Comparison of ENCODE assay signal across 27 mouse cellular contexts in genomic region chr8:87609110-87609509, GRCm38 (mm10). TPM values are rescaled to one million over a fixed set of nuclear protein-coding genes. Genes with fewer than 3 reads are reported as not detected.
DNase-seq lines count a peak whose midpoint lies in the region; ATAC-seq and TF ChIP-seq lines count a peak whose summit lies in the region.
"Had no signal": no experiment of that assay in that cellular context is flagged by ENCODE, and none has a peak within 500 bp of the region (broad histone marks: within the 10 kb centered on the region; RNA-seq: fewer than 3 reads in every experiment).

No protein-coding gene starts in this region.

- H3K9ac ChIP-seq in kidney, embryonic 14.5 days (ENCODE audit: low read depth, low read length): no peak overlapping the region
- H3K9ac ChIP-seq in kidney, postnatal 0 days (ENCODE audit: low read depth, low read length): no peak overlapping the region
- H3K9ac ChIP-seq: embryonic facial prominence, embryonic 13.5 days; embryonic facial prominence, embryonic 15.5 days; forebrain, embryonic 12.5 days had no signal

- H3K4me2 ChIP-seq in kidney, embryonic 14.5 days (replicated peaks; ENCODE audit: low read depth, low read length): no peak overlapping the region
- H3K4me2 ChIP-seq in kidney, postnatal 0 days (ENCODE audit: low read length): no peak overlapping the region
- H3K4me2 ChIP-seq: embryonic facial prominence, embryonic 13.5 days; embryonic facial prominence, embryonic 15.5 days; forebrain, embryonic 12.5 days had no signal

- no peaks in the 10 kb centered on the region for H3K9me3 ChIP-seq in kidney, embryonic 14.5 days (ENCODE audit: control insufficient read depth, low read length)
- H3K9me3 ChIP-seq in kidney, postnatal 0 days (replicated peaks; ENCODE audit: low read length): no peaks in the 10 kb centered on the region
- H3K9me3 ChIP-seq: embryonic facial prominence, embryonic 13.5 days; embryonic facial prominence, embryonic 15.5 days; forebrain, embryonic 10.5 days; forebrain, embryonic 12.5 days had no signal

- no peak for TF ChIP-seq POLR2A in kidney, adult 2 months (IDR thresholded peaks at IDR 0.05; ENCODE audit: low read depth, low read length)

- H3K4me1 ChIP-seq in kidney, embryonic 14.5 days (ENCODE audit: control insufficient read depth, insufficient read depth, low read length): 0 out of 2 replicates have a peak, but pooled peaks cover 3% of the 10 kb centered on the region
- H3K4me1 ChIP-seq in kidney, adult 2 months (ENCODE audit: control insufficient read depth, insufficient read depth, low read length): no peaks in the 10 kb centered on the region
- no peaks in the 10 kb centered on the region for H3K4me1 ChIP-seq in kidney, postnatal 0 days (replicated peaks; ENCODE audit: insufficient read depth, low read length)
- H3K4me1 ChIP-seq: embryonic facial prominence, embryonic 13.5 days; embryonic facial prominence, embryonic 15.5 days; forebrain, embryonic 10.5 days; forebrain, embryonic 12.5 days had no signal

- no peak overlapping the region for H3K27ac ChIP-seq in kidney, embryonic 14.5 days (ENCODE audit: low read depth, low read length)
- H3K27ac ChIP-seq in kidney, adult 2 months (ENCODE audit: insufficient read depth, low read depth, low read length): no peak overlapping the region
- H3K27ac ChIP-seq in kidney, postnatal 0 days: no peak overlapping the region
- H3K27ac ChIP-seq: embryonic facial prominence, embryonic 13.5 days; embryonic facial prominence, embryonic 15.5 days; forebrain, embryonic 10.5 days; forebrain, embryonic 12.5 days had no signal

- H3K4me3 ChIP-seq in kidney, embryonic 14.5 days (ENCODE audit: low read length): no peak overlapping the region
- H3K4me3 ChIP-seq in kidney, adult 2 months (ENCODE audit: insufficient read depth, low read depth, low read length): no peak overlapping the region
- no peak overlapping the region for H3K4me3 ChIP-seq in kidney, postnatal 0 days (replicated peaks; ENCODE audit: low read depth, low read length)
- H3K4me3 ChIP-seq: embryonic facial prominence, embryonic 13.5 days; embryonic facial prominence, embryonic 15.5 days; erythroblast, embryonic 14.5 days; forebrain, embryonic 10.5 days; forebrain, embryonic 12.5 days had no signal

- no peak for TF ChIP-seq CTCF in kidney, adult 2 months (conservative IDR thresholded peaks at IDR 0.05; ENCODE audit: insufficient read depth, insufficient read length, low read depth, low read length)
- peak; percentile 36; the same call in 1 of the 2 replicates for TF ChIP-seq CTCF in kidney, postnatal 0 days (IDR thresholded peaks at IDR 0.05; ENCODE audit: low read depth)

- no peaks in the 10 kb centered on the region for H3K36me3 ChIP-seq in kidney, embryonic 14.5 days (ENCODE audit: control insufficient read depth, insufficient read depth, low read length)
- no peaks in the 10 kb centered on the region for H3K36me3 ChIP-seq in kidney, adult 2 months (ENCODE audit: control insufficient read depth, insufficient read depth, low read length)
- no peaks in the 10 kb centered on the region for H3K36me3 ChIP-seq in kidney, postnatal 0 days (ENCODE audit: insufficient read depth, low read length)
- H3K36me3 ChIP-seq: embryonic facial prominence, embryonic 13.5 days; embryonic facial prominence, embryonic 15.5 days; forebrain, embryonic 10.5 days; forebrain, embryonic 12.5 days; G1E had no signal

- 61% methylated on average over 7 of the region's 7 CpGs for WGBS in kidney, embryonic 14.5 days
- WGBS in kidney, adult 2 months: 60% methylated on average over 7 of the region's 7 CpGs
- WGBS in kidney, postnatal 0 days: 61% methylated on average over 7 of the region's 7 CpGs

- H3K27me3 ChIP-seq in kidney, embryonic 14.5 days (ENCODE audit: control insufficient read depth, insufficient read depth, low read length): no peaks in the 10 kb centered on the region
- no peaks in the 10 kb centered on the region for H3K27me3 ChIP-seq in kidney, adult 2 months (replicated peaks; ENCODE audit: control insufficient read depth, insufficient read depth, low read length)
- H3K27me3 ChIP-seq in kidney, postnatal 0 days (ENCODE audit: insufficient read depth, low read length): no peaks in the 10 kb centered on the region
- H3K27me3 ChIP-seq: embryonic facial prominence, embryonic 13.5 days; embryonic facial prominence, embryonic 15.5 days had no signal

- DNase-seq in kidney, adult 2 months: no peak
- DNase-seq in kidney, postnatal 0 days (ENCODE audit: low spot score): no peak
- DNase-seq in kidney, postnatal 10 days: no peak
- DNase-seq in R1 (ENCODE audit: low read depth, low spot score): peak; percentile 29
- DNase-seq in right cerebral cortex, postnatal 36 days (ENCODE audit: low spot score in 2 of 2): no peak
- DNase-seq: adrenal gland, adult 2 months; adrenal gland, postnatal 10 days; adrenal gland, postnatal 25 days; cerebellum, adult 11 months; cerebellum, adult 18-20 months; cerebellum, adult 8-10 months; cerebellum, adult 9-11 months; cerebellum, postnatal 36 days; embryo, embryonic 11 days had no signal

- ATAC-seq in kidney, embryonic 14.5 days (ENCODE audit: low FRiP score, low TSS enrichment): peak; percentile 61; the same call in 1 of the 2 replicates
- 0 out of 2 replicates have a peak, but pooled peaks have one; percentile 54 for ATAC-seq in kidney, postnatal 0 days (replicated peaks; ENCODE audit: low FRiP score, low read depth)
- ATAC-seq: forebrain, embryonic 14.5 days; forebrain, embryonic 16.5 days; Patski had no signal

RNA-seq across cellular contexts. Expression of gene 4933402J07Rik, which starts 45.5 kb away (rescaled TPM):
- not detected in 2 replicates for polyA plus RNA-seq in kidney, embryonic 14.5 days (2014; fragmentation: Nextera tagmentation; extraction: Ambion mirVana)
- 0.07 TPM in 1 of 2 replicates, not detected in the other for polyA plus RNA-seq in kidney, adult 2 months (2012; rRNA removed)
- polyA plus RNA-seq in kidney, postnatal 0 days (2015; fragmentation: Nextera tagmentation; extraction: Ambion mirVana): not detected in 2 replicates
- polyA plus RNA-seq: adrenal gland, adult 2 months; brain, embryonic 14.5 days; C2C12; embryonic facial prominence, embryonic 11.5 days; embryonic facial prominence, embryonic 13.5 days; embryonic facial prominence, embryonic 15.5 days; erythroblast, embryonic 14.5 days; forebrain, embryonic 10.5 days; forebrain, embryonic 12.5 days; forebrain, embryonic 14.5 days; forebrain, embryonic 16.5 days; G1E; Patski had no signal
